Mouse (Mus musculus): Measurements from ENCODE around the gene Nabp2. TPM values are rescaled to one million over a fixed set of nuclear protein-coding genes. Genes with fewer than 3 reads are reported as not detected.

Nabp2 gene
- total and polyA plus RNA-seq, 3 experiments: 40.3 to 123 (median 43.7) TPM

DNA sequence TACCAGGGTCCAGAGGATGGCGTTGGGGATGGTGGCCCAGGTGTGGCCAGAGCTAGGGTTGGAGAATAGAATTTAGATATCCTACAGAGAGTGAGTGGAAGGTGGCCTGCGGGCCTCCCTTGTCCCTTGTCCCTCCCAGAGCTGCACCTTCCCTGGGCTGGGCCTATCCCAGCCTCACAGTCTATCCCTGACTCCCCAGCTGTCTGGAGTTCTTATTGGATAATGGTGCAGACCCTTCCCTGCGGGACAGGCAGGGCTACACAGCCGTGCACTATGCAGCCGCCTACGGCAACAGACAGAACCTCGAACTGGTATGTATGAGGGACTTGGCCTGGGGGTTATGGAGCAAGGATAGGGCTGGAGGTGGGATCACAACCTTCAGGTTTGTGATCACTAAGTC, 25.4 kb downstream of the Nabp2 start:
- TF ChIP-seq JUND (conservative IDR thresholded peaks at IDR 0.05; ENCODE audit: low read depth, low read length): no peak
- no peak for TF ChIP-seq RCOR1 (conservative IDR thresholded peaks at IDR 0.05; ENCODE audit: low read depth, low read length)
- no peak for TF ChIP-seq USF2 (conservative IDR thresholded peaks at IDR 0.05; ENCODE audit: low read depth, low read length)
- Histone ChIP-seq H3K4me1 (ENCODE audit: control insufficient read depth in 1 of 2, insufficient read depth in 2 of 2) (peaks cover 0 to 4% of the 10 kb centered on the region in 2 experiments; a peak in 2 of 4 replicates), H3K4me2 (ENCODE audit: insufficient read depth, low read depth, poor library complexity, severe bottlenecking) (no peak overlapping the region), H3K9me3 (replicated peaks; ENCODE audit: low read length) (no peaks in the 10 kb centered on the region), H3K9ac (ENCODE audit: insufficient read depth, low read depth) (no peak overlapping the region), H3K36me3 (replicated peaks in 1 of 2; ENCODE audit: control insufficient read depth in 1 of 2, insufficient read depth in 1 of 2, low read length in 1 of 2) (peaks cover 97 to 98% of the 10 kb centered on the region in 2 experiments), H3K79me2 (replicated peaks; ENCODE audit: control insufficient read depth, extremely low read depth, insufficient read depth, poor library complexity, severe bottlenecking) (no peaks in the 10 kb centered on the region), H3K27me3 (replicated peaks) (no peaks in the 10 kb centered on the region), H3K27ac (ENCODE audit: insufficient read depth, low read depth) (no peak overlapping the region), H3K4me3 (replicated peaks in 1 of 3; ENCODE audit: low read depth in 2 of 3, low read length in 2 of 3, poor library complexity in 1 of 3) (no peak overlapping the region)
- dilution Hi-C loops (cut with MboI; ENCODE audit: extremely low pct_ligation_motif_present, extremely low pct_unique_long_range_greater_than_20kb, low sequenced_read_pairs): no loop called here
- in situ Hi-C loops (cut with MboI; ENCODE audit: low pct_ligation_motif_present, low pct_unique_long_range_greater_than_20kb, low sequenced_read_pairs): no loop called here
- no peak for DNase-seq (ENCODE audit: extremely low read depth)

DNA sequence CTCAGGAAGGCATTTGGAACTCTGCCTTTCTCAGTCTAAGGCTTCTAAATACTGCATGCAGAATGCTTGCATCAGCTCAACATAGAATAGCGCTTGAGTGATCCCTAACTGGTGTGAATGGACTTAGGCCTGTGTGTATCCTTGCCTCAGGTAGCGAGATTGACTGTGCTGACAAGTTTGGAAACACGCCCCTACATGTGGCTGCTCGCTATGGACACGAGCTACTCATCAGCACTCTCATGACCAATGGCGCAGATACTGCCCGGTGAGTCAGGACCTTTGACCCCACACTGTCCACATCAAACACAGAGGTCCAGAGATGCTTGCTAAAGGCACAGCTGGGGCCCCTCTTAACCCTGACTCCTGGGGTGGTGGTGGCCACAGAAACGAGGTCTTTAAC, 28.8 kb downstream of the Nabp2 start:
- Histone ChIP-seq H3K4me3 (replicated peaks in 1 of 3; ENCODE audit: low read depth in 2 of 3, low read length in 2 of 3, poor library complexity in 1 of 3) (no peak overlapping the region), H3K4me1 (ENCODE audit: control insufficient read depth in 1 of 2, insufficient read depth in 2 of 2) (peaks cover 14 to 25% of the 10 kb centered on the region in 2 experiments), H3K9me3 (replicated peaks; ENCODE audit: low read length) (no peaks in the 10 kb centered on the region), H3K27ac (ENCODE audit: insufficient read depth, low read depth) (no peak overlapping the region), H3K9ac (ENCODE audit: insufficient read depth, low read depth) (no peak overlapping the region), H3K36me3 (replicated peaks in 1 of 2; ENCODE audit: control insufficient read depth in 1 of 2, insufficient read depth in 1 of 2, low read length in 1 of 2) (peaks cover 76 to 92% of the 10 kb centered on the region in 2 experiments), H3K27me3 (replicated peaks) (no peaks in the 10 kb centered on the region), H3K4me2 (ENCODE audit: insufficient read depth, low read depth, poor library complexity, severe bottlenecking) (no peak overlapping the region), H3K79me2 (replicated peaks; ENCODE audit: control insufficient read depth, extremely low read depth, insufficient read depth, poor library complexity, severe bottlenecking) (peaks cover 21% of the 10 kb centered on the region)
- dilution Hi-C loops (cut with MboI; ENCODE audit: extremely low pct_ligation_motif_present, extremely low pct_unique_long_range_greater_than_20kb, low sequenced_read_pairs) (no loop called here), in situ Hi-C loops (cut with MboI; ENCODE audit: low pct_ligation_motif_present, low pct_unique_long_range_greater_than_20kb, low sequenced_read_pairs) (no loop called here)
- no peak for TF ChIP-seq JUN (IDR thresholded peaks at IDR 0.05; ENCODE audit: insufficient read depth, low read depth, low read length)
- no peak for TF ChIP-seq USF2 (conservative IDR thresholded peaks at IDR 0.05; ENCODE audit: low read depth, low read length)
- no peak for TF ChIP-seq SMC3 (IDR thresholded peaks at IDR 0.05; ENCODE audit: low read depth, low read length)
- TF ChIP-seq BHLHE40 (IDR thresholded peaks at IDR 0.05; ENCODE audit: low read depth, low read length): no peak
- TF ChIP-seq MXI1 (IDR thresholded peaks at IDR 0.05; ENCODE audit: low read depth, low read length): no peak
- TF ChIP-seq MAX (IDR thresholded peaks at IDR 0.05; ENCODE audit: low read length): no peak
- TF ChIP-seq PAX5 (IDR thresholded peaks at IDR 0.05; ENCODE audit: low read length): no peak
- TF ChIP-seq RCOR1 (conservative IDR thresholded peaks at IDR 0.05; ENCODE audit: low read depth, low read length): no peak
- no peak for TF ChIP-seq E2F4 (IDR thresholded peaks at IDR 0.05; ENCODE audit: insufficient replicate concordance, low read depth, low read length)
- no peak for TF ChIP-seq HCFC1 (IDR thresholded peaks at IDR 0.05; ENCODE audit: low read depth, low read length)
- TF ChIP-seq ETS1 (conservative IDR thresholded peaks at IDR 0.05; ENCODE audit: low read depth, low read length): no peak
- no peak for TF ChIP-seq ELF1 (IDR thresholded peaks at IDR 0.05; ENCODE audit: low read depth, low read length)
- no peak for TF ChIP-seq ZKSCAN1 (IDR thresholded peaks at IDR 0.05; ENCODE audit: borderline replicate concordance, low read depth, low read length)
- TF ChIP-seq ZMIZ1 (IDR thresholded peaks at IDR 0.05; ENCODE audit: low read depth, low read length): no peak
- TF ChIP-seq JUND (conservative IDR thresholded peaks at IDR 0.05; ENCODE audit: low read depth, low read length): no peak
- TF ChIP-seq TBP (conservative IDR thresholded peaks at IDR 0.05; ENCODE audit: low read depth, low read length): no peak
- no peak for TF ChIP-seq MAZ (IDR thresholded peaks at IDR 0.05; ENCODE audit: low read depth, low read length)
- TF ChIP-seq RAD21 (IDR thresholded peaks at IDR 0.05; ENCODE audit: low read depth, low read length): no peak
- no peak for TF ChIP-seq CTCF (conservative IDR thresholded peaks at IDR 0.05 in 1 of 2, IDR thresholded peaks at IDR 0.05 in 1 of 2; ENCODE audit: low read depth in 2 of 2, low read length in 2 of 2)
- no peak for DNase-seq (ENCODE audit: extremely low read depth)
